Mouse (Mus musculus): ENCODE results near the gene Denr. TPM values are rescaled to one million over a fixed set of nuclear protein-coding genes. Genes with fewer than 3 reads are reported as not detected.

Gene Denr
- polyA plus RNA-seq (2014; fragmentation: Illumina TruSeq; extraction: RNeasy Lipid Tissue Mini Kit (QIAGEN cat#74804); ENCODE audit: low read depth, low replicate concordance) = 329 TPM

GRCm38 (mm10) chr5:123906976-123907630, at the start of gene Denr:
TSS of gene Denr (plus strand) at chr5:123907175.

GRCm38 (mm10) chr5:123865365-123865764, 41.6 kb upstream of the Denr start, which contains the start of gene Hcar2:
TSS of gene Hcar2 (minus strand) at chr5:123865499.

GRCm38 (mm10) chr5:123879928-123880327, 27.0 kb upstream of the Denr start, which contains the start of gene Hcar1:
TSS of gene Hcar1 (minus strand) at chr5:123880020.

GRCm38 (mm10) chr5:123927118-123927517, 20.1 kb downstream of the Denr start, which contains the start of gene Gm43518:
TSS of gene Gm43518 (plus strand) at chr5:123927418.

GRCm38 (mm10) chr5:123930508-123930989, 23.6 kb downstream of the Denr start, which contains the start of gene Ccdc62:
TSS of gene Ccdc62 (plus strand) at chr5:123930679.

GRCm38 (mm10) chr5:123973299-123974178, 66.6 kb downstream of the Denr start, which contains the start of gene Hip1r:
TSS of gene Hip1r (plus strand) at chr5:123973628.

Other genes with a start within 250 kb of the Denr start
- 86.7 TPM for gene Clip1, start 222.6 kb upstream of the Denr start, polyA plus RNA-seq (2014; fragmentation: Illumina TruSeq; extraction: RNeasy Lipid Tissue Mini Kit (QIAGEN cat#74804); ENCODE audit: low read depth, low replicate concordance)
- 91.6 TPM for gene Zcchc8, start 186.1 kb upstream of the Denr start, polyA plus RNA-seq (2014; fragmentation: Illumina TruSeq; extraction: RNeasy Lipid Tissue Mini Kit (QIAGEN cat#74804); ENCODE audit: low read depth, low replicate concordance)
- 297 TPM for gene Rsrc2, start 157.8 kb upstream of the Denr start, polyA plus RNA-seq (2014; fragmentation: Illumina TruSeq; extraction: RNeasy Lipid Tissue Mini Kit (QIAGEN cat#74804); ENCODE audit: low read depth, low replicate concordance)
- 2.4 TPM for gene Kntc1, start 157.5 kb upstream of the Denr start, polyA plus RNA-seq (2014; fragmentation: Illumina TruSeq; extraction: RNeasy Lipid Tissue Mini Kit (QIAGEN cat#74804); ENCODE audit: low read depth, low replicate concordance)
- gene Hcar2, start 41.7 kb upstream of the Denr start, polyA plus RNA-seq (2014; fragmentation: Illumina TruSeq; extraction: RNeasy Lipid Tissue Mini Kit (QIAGEN cat#74804); ENCODE audit: low read depth, low replicate concordance) = 1.6 TPM
- gene Hcar1, start 27.2 kb upstream of the Denr start, polyA plus RNA-seq (2014; fragmentation: Illumina TruSeq; extraction: RNeasy Lipid Tissue Mini Kit (QIAGEN cat#74804); ENCODE audit: low read depth, low replicate concordance) = 3.0 TPM
- not detected for gene Gm43518, start 20.2 kb downstream of the Denr start, polyA plus RNA-seq (2014; fragmentation: Illumina TruSeq; extraction: RNeasy Lipid Tissue Mini Kit (QIAGEN cat#74804); ENCODE audit: low read depth, low replicate concordance)
- 4.1 TPM for gene Ccdc62, start 23.5 kb downstream of the Denr start, polyA plus RNA-seq (2014; fragmentation: Illumina TruSeq; extraction: RNeasy Lipid Tissue Mini Kit (QIAGEN cat#74804); ENCODE audit: low read depth, low replicate concordance)
- gene Hip1r, start 66.5 kb downstream of the Denr start, polyA plus RNA-seq (2014; fragmentation: Illumina TruSeq; extraction: RNeasy Lipid Tissue Mini Kit (QIAGEN cat#74804); ENCODE audit: low read depth, low replicate concordance) = 0.29 TPM
- gene Vps37b, start 125.1 kb downstream of the Denr start, polyA plus RNA-seq (2014; fragmentation: Illumina TruSeq; extraction: RNeasy Lipid Tissue Mini Kit (QIAGEN cat#74804); ENCODE audit: low read depth, low replicate concordance) = 23.1 TPM
- 0.58 TPM for gene Abcb9, start 188.6 kb downstream of the Denr start, polyA plus RNA-seq (2014; fragmentation: Illumina TruSeq; extraction: RNeasy Lipid Tissue Mini Kit (QIAGEN cat#74804); ENCODE audit: low read depth, low replicate concordance)
- 3.1 TPM for gene Ogfod2, start 205.1 kb downstream of the Denr start, polyA plus RNA-seq (2014; fragmentation: Illumina TruSeq; extraction: RNeasy Lipid Tissue Mini Kit (QIAGEN cat#74804); ENCODE audit: low read depth, low replicate concordance)
- 3.7 TPM for gene Arl6ip4, start 208.9 kb downstream of the Denr start, polyA plus RNA-seq (2014; fragmentation: Illumina TruSeq; extraction: RNeasy Lipid Tissue Mini Kit (QIAGEN cat#74804); ENCODE audit: low read depth, low replicate concordance)

Data from adrenal gland, adult 10 weeks (tissue).